Mouse (Mus musculus) thymus, adult 18-20 months (tissue): ENCODE measurements around the gene Smc1b.

ENCODE experiments used
- DNase-seq, 2 experiments: peaks; one replicate each; pipeline ENCODE4 v3.0.0; 2022; ENCODE audit warnings: mixed read lengths in 2 of 2

Smc1b gene

GRCm38 (mm10) chr15:85131275-85132192 lies at the start of gene Smc1b, which contains the start of gene Ribc2:
Gene Smc1b, minus strand, starts transcription at chr15:85131964.
Gene Ribc2, plus strand, starts transcription at chr15:85132078.
- no peak for DNase-seq

GRCm38 (mm10) chr15:85180368-85180767 lies 48.6 kb upstream of the Smc1b start:
- DNase-seq = no peak

GRCm38 (mm10) chr15:85179528-85180180 lies 47.9 kb upstream of the Smc1b start:
- no peak for DNase-seq

GRCm38 (mm10) chr15:85178172-85178571 lies 46.4 kb upstream of the Smc1b start:
- DNase-seq = no peak

GRCm38 (mm10) chr15:85177576-85177975 lies 45.8 kb upstream of the Smc1b start:
- DNase-seq = no peak

GRCm38 (mm10) chr15:85174060-85174459 lies 42.3 kb upstream of the Smc1b start:
- no peak for DNase-seq

- no peak for DNase-seq
Measured at GRCm38 (mm10) chr15:85173425-85173824, 41.7 kb upstream of the Smc1b start.

GRCm38 (mm10) chr15:85172054-85172453 lies 40.3 kb upstream of the Smc1b start:
- no peak for DNase-seq

- DNase-seq = no peak
Measured at GRCm38 (mm10) chr15:85167086-85167679, 35.4 kb upstream of the Smc1b start.

- DNase-seq = no peak
Measured at GRCm38 (mm10) chr15:85166433-85166933, 34.7 kb upstream of the Smc1b start.

GRCm38 (mm10) chr15:85162693-85163663 lies 31.2 kb upstream of the Smc1b start:
- DNase-seq = no peak

- DNase-seq = no peak
Measured at GRCm38 (mm10) chr15:85161416-85161815, 29.7 kb upstream of the Smc1b start.

- no peak for DNase-seq
Measured at GRCm38 (mm10) chr15:85156198-85156597, 24.4 kb upstream of the Smc1b start.

GRCm38 (mm10) chr15:85154091-85154490 lies 22.3 kb upstream of the Smc1b start:
- no peak for DNase-seq

GRCm38 (mm10) chr15:85152577-85152976 lies 20.8 kb upstream of the Smc1b start:
- no peak for DNase-seq

- DNase-seq = peak in 1 of 2 experiments; percentile 9
Measured at GRCm38 (mm10) chr15:85151433-85151918, 19.7 kb upstream of the Smc1b start.

GRCm38 (mm10) chr15:85144249-85144648 lies 12.5 kb upstream of the Smc1b start:
- DNase-seq = no peak

- DNase-seq = no peak
Measured at GRCm38 (mm10) chr15:85143747-85144146, 12.0 kb upstream of the Smc1b start.

GRCm38 (mm10) chr15:85143161-85143560 lies 11.4 kb upstream of the Smc1b start:
- DNase-seq = no peak

- DNase-seq = no peak
Measured at GRCm38 (mm10) chr15:85142441-85142840, 10.7 kb upstream of the Smc1b start.

GRCm38 (mm10) chr15:85141290-85141689 lies 9.5 kb upstream of the Smc1b start:
- no peak for DNase-seq

GRCm38 (mm10) chr15:85135143-85135542 lies 3.4 kb upstream of the Smc1b start:
- no peak for DNase-seq
